Mouse (Mus musculus): ENCODE data around the gene Cldn11. TPM values are rescaled to one million over a fixed set of nuclear protein-coding genes. Genes with fewer than 3 reads are reported as not detected.

The Cldn11 gene
- polyA plus RNA-seq, 1 experiment from 2014 or later: 7.7 TPM

GRCm38 (mm10) chr3:31212205-31213038, 62.7 kb downstream of the Cldn11 start:
- Histone ChIP-seq H3K36me3 (ENCODE audit: control insufficient read depth, insufficient read depth, low read length) (no peaks in the 10 kb centered on the region), H3K27me3 (ENCODE audit: control insufficient read depth, insufficient read depth, low read length) (no peaks in the 10 kb centered on the region), H3K4me2 (replicated peaks; ENCODE audit: low read depth, low read length) (no peak overlapping the region), H3K9ac (ENCODE audit: low read depth, low read length) (no peak overlapping the region), H3K9me3 (ENCODE audit: control insufficient read depth, low read length) (no peaks in the 10 kb centered on the region), H3K27ac (ENCODE audit: low read depth, low read length) (no peak overlapping the region), H3K4me1 (replicated peaks; ENCODE audit: control insufficient read depth, insufficient read depth, low read length) (peaks cover 9% of the 10 kb centered on the region), H3K4me3 (ENCODE audit: low read depth, low read length) (no peak overlapping the region)
- ATAC-seq (ENCODE audit: low FRiP score): no peak
- WGBS: 52% methylated on average over 9 of the region's 9 CpGs
- peak; percentile 44 for DNase-seq (ENCODE audit: low spot score)

- H3K4me2 ChIP-seq (replicated peaks; ENCODE audit: low read depth, low read length): no peak overlapping the region
- no peaks in the 10 kb centered on the region for H3K9me3 ChIP-seq (ENCODE audit: control insufficient read depth, low read length)
- peak overlapping the region; percentile 51; the same call in 1 of the 2 replicates for H3K27ac ChIP-seq (ENCODE audit: low read depth, low read length)
- no peaks in the 10 kb centered on the region for H3K27me3 ChIP-seq (ENCODE audit: control insufficient read depth, insufficient read depth, low read length)
- H3K9ac ChIP-seq (ENCODE audit: low read depth, low read length): no peak overlapping the region
- DNase-seq (ENCODE audit: low spot score) (peak; percentile 20), ATAC-seq (ENCODE audit: low FRiP score) (peak; percentile 51)
- WGBS: 21% methylated on average over 3 of the region's 3 CpGs
- H3K36me3 ChIP-seq (ENCODE audit: control insufficient read depth, insufficient read depth, low read length): no peaks in the 10 kb centered on the region
- no peak overlapping the region for H3K4me3 ChIP-seq (ENCODE audit: low read depth, low read length)
- peaks cover 4% of the 10 kb centered on the region for H3K4me1 ChIP-seq (replicated peaks; ENCODE audit: control insufficient read depth, insufficient read depth, low read length)
These were observed 64.1 kb downstream of the Cldn11 start for GRCm38 (mm10) chr3:31213802-31214201.

Other genes starting within 250 kb of the Cldn11 start
- 5.3 and 7.3 TPM in 2 replicates for gene Phc3, start 180.5 kb upstream of the Cldn11 start, polyA plus RNA-seq (2014; fragmentation: Nextera tagmentation; extraction: Ambion mirVana)
- gene Prkci, start 154.2 kb upstream of the Cldn11 start, polyA plus RNA-seq (2014; fragmentation: Nextera tagmentation; extraction: Ambion mirVana): 37.3 and 41.1 TPM in 2 replicates
- gene Skil, start 54.9 kb upstream of the Cldn11 start, polyA plus RNA-seq (2014; fragmentation: Nextera tagmentation; extraction: Ambion mirVana): 57.9 and 71.1 TPM in 2 replicates
- gene Slc7a14, start 160.5 kb downstream of the Cldn11 start, polyA plus RNA-seq (2014; fragmentation: Nextera tagmentation; extraction: Ambion mirVana): 0.50 and 1.2 TPM in 2 replicates

All from hindbrain, embryonic 11.5 days (tissue).